Mouse (Mus musculus) hindbrain, embryonic 14.5 days (tissue): ENCODE results near the gene Olfr605. TPM values are rescaled to one million over a fixed set of nuclear protein-coding genes. Genes with fewer than 3 reads are reported as not detected.
"Not testable (repeated sequence)": the region's sequence is repeated elsewhere in the genome, so short reads cannot be mapped to it uniquely, and the experiment has no call there.

ENCODE experiments used
- ATAC-seq: fragments of 200-750 bp; cut with Nextera tagmentation; 2 replicates; pipeline ENCODE4 v1.8.0; 2017; ENCODE audit warnings: moderate number of reproducible peaks, mild to moderate bottlenecking, moderate TSS enrichment, moderate library complexity; ENCODE audit not compliant: low FRiP score
- DNase-seq: peaks from one replicate; pipeline ENCODE4 v3.0.0-alpha.2; 2015; ENCODE audit warnings: low spot score
- H3K27ac ChIP-seq: fragments of 300-500 bp; sonication (generic); 2 replicates; pipeline ENCODE4 v1.5.1; 2014; ENCODE audit warnings: mild to moderate bottlenecking, moderate library complexity
- H3K27me3 ChIP-seq: fragments of 300-500 bp; sonication (generic); 2 replicates; pipeline ENCODE4 v1.6.1; 2014; ENCODE audit warnings: mild to moderate bottlenecking, low read length, mixed read lengths; ENCODE audit not compliant: control insufficient read depth, insufficient read depth
- H3K36me3 ChIP-seq: fragments of 300-500 bp; sonication (generic); replicated peaks from 2 replicates; pipeline ENCODE4 v1.6.1; 2014; ENCODE audit not compliant: control insufficient read depth, insufficient read depth
- H3K4me1 ChIP-seq: fragments of 300-500 bp; sonication (generic); replicated peaks from 2 replicates; pipeline ENCODE4 v1.6.1; 2014; ENCODE audit warnings: antibody characterized with exemption, low read length, mixed read lengths; ENCODE audit not compliant: control insufficient read depth, insufficient read depth
- H3K4me2 ChIP-seq: fragments of 300-500 bp; sonication (generic); replicated peaks from 2 replicates; pipeline ENCODE4 v1.6.1; 2014; ENCODE audit warnings: mild to moderate bottlenecking, moderate library complexity
- H3K4me3 ChIP-seq: fragments of 300-500 bp; sonication (generic); replicated peaks from 2 replicates; pipeline ENCODE4 v1.5.1; 2014; ENCODE audit warnings: mild to moderate bottlenecking, low read length
- H3K9ac ChIP-seq: fragments of 300-500 bp; sonication (generic); 2 replicates; pipeline ENCODE4 v1.6.1; 2014
- H3K9me3 ChIP-seq: fragments of 300-500 bp; sonication (generic); 2 replicates; pipeline ENCODE4 v1.6.1; 2016; ENCODE audit warnings: low read length; ENCODE audit not compliant: control insufficient read depth
- WGBS: fragments of 180-500 bp; shearing (Covaris S2); extraction: QIAGEN DNeasy Blood & Tissue Kit; methylation state at CpG from one replicate; pipeline ENCODE4 v1.1.7; 2014; 5-methylcytosine and 5-hydroxymethylcytosine counted together
- polyA plus RNA-seq: library from polyadenylated mRNA; unstranded; fragments of >200 nt; fragmentation: Nextera tagmentation; extraction: Ambion mirVana; gene quantifications from 2 replicates; pipeline ENCODE4 v1.2.1, GENCODE M21; 2014

The Olfr605 gene
- polyA plus RNA-seq: not detected in 2 replicates

GRCm38 (mm10) chr7:103445339-103445738 is at the start of gene Olfr605:
TSS of gene Olfr605 (minus strand) at chr7:103445439.
- H3K9ac ChIP-seq: no peak within 1 kb of the TSS
- ATAC-seq (no peak), DNase-seq (no peak)
- no peak within 1 kb of the TSS for H3K27ac ChIP-seq
- no peak within 1 kb of the TSS for H3K4me2 ChIP-seq
- H3K36me3 ChIP-seq: no peaks in the 10 kb centered on the region
- no peaks in the 10 kb centered on the region for H3K27me3 ChIP-seq
- WGBS: 84% methylated on average over 1 of the region's 1 CpGs
- H3K4me3 ChIP-seq: no peak within 1 kb of the TSS
- no peaks in the 10 kb centered on the region for H3K9me3 ChIP-seq
- no peaks in the 10 kb centered on the region for H3K4me1 ChIP-seq

- ATAC-seq: not testable (repeated sequence)
- 82% methylated on average over 9 of the region's 9 CpGs for WGBS
Observed at GRCm38 (mm10) chr7:103477106-103477505, 31.9 kb upstream of the Olfr605 start.

GRCm38 (mm10) chr7:103469577-103469976 is 24.3 kb upstream of the Olfr605 start, which contains the start of gene Olfr608:
TSS of gene Olfr608 (plus strand) at chr7:103469877.
- Histone ChIP-seq H3K27me3 (no peaks in the 10 kb centered on the region), H3K4me3 (no peak within 1 kb of the TSS), H3K27ac (no peak within 1 kb of the TSS), H3K36me3 (no peaks in the 10 kb centered on the region), H3K4me1 (no peaks in the 10 kb centered on the region), H3K9ac (no peak within 1 kb of the TSS), H3K4me2 (no peak within 1 kb of the TSS), H3K9me3 (no peaks in the 10 kb centered on the region)
- no peak for ATAC-seq
- DNase-seq: no peak

More at GRCm38 (mm10) chr7:103477106-103477505, 31.9 kb upstream of the Olfr605 start:
- not testable (repeated sequence) for H3K4me1 ChIP-seq, H3K4me2 ChIP-seq, H3K9me3 ChIP-seq, H3K9ac ChIP-seq, H3K4me3 ChIP-seq, H3K27me3 ChIP-seq, H3K36me3 ChIP-seq, H3K27ac ChIP-seq, DNase-seq

- no peaks in the 10 kb centered on the region for H3K9me3 ChIP-seq
- no peak overlapping the region for H3K4me2 ChIP-seq
- no peaks in the 10 kb centered on the region for H3K36me3 ChIP-seq
- DNase-seq (no peak), ATAC-seq (no peak)
- no peak overlapping the region for H3K27ac ChIP-seq
- no peaks in the 10 kb centered on the region for H3K4me1 ChIP-seq
- H3K9ac ChIP-seq: no peak overlapping the region
- no peak overlapping the region for H3K4me3 ChIP-seq
- H3K27me3 ChIP-seq: no peaks in the 10 kb centered on the region
- WGBS: 91% methylated on average over 5 of the region's 5 CpGs
Observed at GRCm38 (mm10) chr7:103460590-103460989, 15.4 kb upstream of the Olfr605 start.

- H3K9ac ChIP-seq: no peak within 1 kb of the TSS
- H3K9me3 ChIP-seq: no peaks in the 10 kb centered on the region
- no peaks in the 10 kb centered on the region for H3K36me3 ChIP-seq
- H3K4me2 ChIP-seq: no peak within 1 kb of the TSS
- 93% methylated on average over 2 of the region's 2 CpGs for WGBS
- H3K4me3 ChIP-seq: no peak within 1 kb of the TSS
- ATAC-seq (no peak), DNase-seq (no peak)
- H3K27me3 ChIP-seq: no peaks in the 10 kb centered on the region
- no peak within 1 kb of the TSS for H3K27ac ChIP-seq
- H3K4me1 ChIP-seq: no peaks in the 10 kb centered on the region
Observed at GRCm38 (mm10) chr7:103448746-103449145, 3.5 kb upstream of the Olfr605 start, which contains the start of gene Olfr606. TSS of gene Olfr606 (plus strand) at chr7:103449046.

GRCm38 (mm10) chr7:103414772-103415171 is 30.5 kb downstream of the Olfr605 start, which contains the start of gene Usp17lc:
TSS of gene Usp17lc (plus strand) at chr7:103415072.
- not testable (repeated sequence) for ATAC-seq, H3K36me3 ChIP-seq, H3K27me3 ChIP-seq, H3K4me1 ChIP-seq, H3K27ac ChIP-seq, H3K9me3 ChIP-seq, H3K4me3 ChIP-seq, H3K4me2 ChIP-seq, H3K9ac ChIP-seq, DNase-seq
- 78% methylated on average over 1 of the region's 1 CpGs for WGBS

GRCm38 (mm10) chr7:103406521-103407055 is 38.7 kb downstream of the Olfr605 start:
- not testable (repeated sequence) for H3K27me3 ChIP-seq, H3K4me2 ChIP-seq, H3K36me3 ChIP-seq, H3K9ac ChIP-seq, ATAC-seq, DNase-seq, H3K4me1 ChIP-seq, H3K27ac ChIP-seq, H3K4me3 ChIP-seq, H3K9me3 ChIP-seq
- WGBS: 72% methylated on average over 3 of the region's 3 CpGs

- no peak overlapping the region for H3K9ac ChIP-seq
- no peak overlapping the region for H3K27ac ChIP-seq
- no peaks in the 10 kb centered on the region for H3K9me3 ChIP-seq
- no peak for DNase-seq
- H3K4me2 ChIP-seq: no peak overlapping the region
- H3K27me3 ChIP-seq: no peaks in the 10 kb centered on the region
- no peaks in the 10 kb centered on the region for H3K36me3 ChIP-seq
- no peak overlapping the region for H3K4me3 ChIP-seq
- H3K4me1 ChIP-seq: no peaks in the 10 kb centered on the region
- ATAC-seq: no peak
- 3% methylated on average over 1 of the region's 1 CpGs for WGBS
Observed at GRCm38 (mm10) chr7:103398981-103399380, 46.3 kb downstream of the Olfr605 start.

GRCm38 (mm10) chr7:103397758-103398157 is 47.5 kb downstream of the Olfr605 start:
- no peaks in the 10 kb centered on the region for H3K27me3 ChIP-seq
- H3K27ac ChIP-seq: no peak overlapping the region
- no peak overlapping the region for H3K4me2 ChIP-seq
- no peaks in the 10 kb centered on the region for H3K36me3 ChIP-seq
- H3K4me1 ChIP-seq: no peaks in the 10 kb centered on the region
- ATAC-seq: no peak
- no peak overlapping the region for H3K4me3 ChIP-seq
- no peaks in the 10 kb centered on the region for H3K9me3 ChIP-seq
- no peak for DNase-seq
- no peak overlapping the region for H3K9ac ChIP-seq
